Mouse (Mus musculus): ENCODE measurements at regions not wholly inside any gene's neighbourhood (a gene's known extent, or its start where the extent isn't known, plus 50 kb on each side); places are given as distances from the start of the nearest gene placed in this dataset.

DNA sequence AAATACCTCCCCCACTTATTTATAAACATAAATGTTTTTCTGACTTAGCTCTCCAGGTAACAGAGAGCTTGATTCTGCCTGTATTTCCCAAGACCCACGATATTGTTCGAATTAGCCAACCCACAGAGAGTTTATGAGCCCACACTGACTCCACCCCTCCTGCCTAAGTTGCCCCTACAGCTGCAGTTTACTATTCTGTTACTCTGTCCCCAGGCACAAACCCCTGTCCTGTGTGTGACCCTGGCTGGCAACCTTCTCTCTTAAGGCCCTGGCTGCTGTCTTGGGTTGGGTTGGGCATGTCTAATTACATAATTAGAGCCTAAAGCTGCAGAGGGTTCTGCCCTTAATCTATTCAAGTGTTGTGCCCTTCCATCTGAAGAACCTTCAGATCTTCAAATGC lies 116.4 kb upstream of the Adra1d start:
- no peak for TF ChIP-seq POLR2A (IDR thresholded peaks at IDR 0.05; ENCODE audit: low read depth, low read length)
- TF ChIP-seq CTCF (conservative IDR thresholded peaks at IDR 0.05; ENCODE audit: insufficient read depth, insufficient read length, low read depth, low read length): no peak
